Mouse (Mus musculus): ENCODE data around the gene Ehd1. TPM values are rescaled to one million over a fixed set of nuclear protein-coding genes. Genes with fewer than 3 reads are reported as not detected.

Ehd1 gene
- polyA plus RNA-seq, 1 experiment, result 81.0 TPM

DNA sequence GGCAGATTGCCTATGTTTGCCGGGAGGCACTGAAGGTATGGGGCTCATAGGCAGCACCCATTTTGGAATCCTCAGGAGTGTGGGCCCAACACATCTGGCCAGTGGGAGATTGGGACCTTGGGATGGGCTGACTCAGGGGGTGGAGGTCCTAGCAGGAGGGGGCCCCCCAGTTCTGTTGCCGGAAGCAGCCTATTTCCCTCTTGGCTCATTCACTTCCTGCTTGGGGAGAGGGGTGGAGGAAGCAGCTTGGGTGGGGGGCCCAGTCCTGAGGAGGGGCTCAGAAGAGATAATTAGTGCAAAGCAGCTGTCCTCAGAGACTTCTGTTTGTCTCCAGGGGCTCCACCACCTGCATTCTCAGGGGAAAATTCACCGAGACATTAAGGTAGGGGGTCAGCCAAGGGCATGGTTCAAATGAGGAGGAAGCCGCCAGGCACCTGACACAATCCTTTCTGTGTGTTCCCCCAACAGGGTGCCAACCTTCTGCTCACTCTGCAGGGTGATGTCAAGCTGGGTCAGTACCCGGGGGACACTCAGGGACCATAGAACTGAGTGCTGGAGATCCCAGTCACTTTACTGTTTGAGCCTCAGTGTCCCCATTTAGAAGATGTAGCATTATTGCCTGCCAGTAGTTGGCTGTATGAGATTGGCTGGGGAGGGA lies 65.9 kb downstream of the Ehd1 start:
- Histone ChIP-seq H3K27ac (ENCODE audit: insufficient read depth, low read length) (no peak overlapping the region), H3K36me3 (ENCODE audit: control insufficient read depth, insufficient read depth, low read length, poor library complexity, severe bottlenecking) (0 out of 2 replicates have a peak, but pooled peaks cover 11% of the 10 kb centered on the region), H3K27me3 (ENCODE audit: control insufficient read depth, insufficient read depth, low read length, poor library complexity, severe bottlenecking) (no peaks in the 10 kb centered on the region), H3K4me3 (ENCODE audit: low read depth, low read length) (no peak overlapping the region), H3K9ac (ENCODE audit: low read depth, poor library complexity, severe bottlenecking) (no peak overlapping the region), H3K4me1 (ENCODE audit: control insufficient read depth, insufficient read depth, low read length) (peaks cover 5% of the 10 kb centered on the region), H3K9me3 (replicated peaks; ENCODE audit: control insufficient read depth, insufficient read depth, low read length, poor library complexity, severe bottlenecking) (no peaks in the 10 kb centered on the region)
- no peak for TF ChIP-seq POLR2A (IDR thresholded peaks at IDR 0.05; ENCODE audit: insufficient read depth, low read length)
- TF ChIP-seq EP300 (IDR thresholded peaks at IDR 0.05; ENCODE audit: insufficient read depth, low read depth, low read length), result no peak
- TF ChIP-seq CTCF (IDR thresholded peaks at IDR 0.05; ENCODE audit: low read depth, low read length), result no peak

DNA sequence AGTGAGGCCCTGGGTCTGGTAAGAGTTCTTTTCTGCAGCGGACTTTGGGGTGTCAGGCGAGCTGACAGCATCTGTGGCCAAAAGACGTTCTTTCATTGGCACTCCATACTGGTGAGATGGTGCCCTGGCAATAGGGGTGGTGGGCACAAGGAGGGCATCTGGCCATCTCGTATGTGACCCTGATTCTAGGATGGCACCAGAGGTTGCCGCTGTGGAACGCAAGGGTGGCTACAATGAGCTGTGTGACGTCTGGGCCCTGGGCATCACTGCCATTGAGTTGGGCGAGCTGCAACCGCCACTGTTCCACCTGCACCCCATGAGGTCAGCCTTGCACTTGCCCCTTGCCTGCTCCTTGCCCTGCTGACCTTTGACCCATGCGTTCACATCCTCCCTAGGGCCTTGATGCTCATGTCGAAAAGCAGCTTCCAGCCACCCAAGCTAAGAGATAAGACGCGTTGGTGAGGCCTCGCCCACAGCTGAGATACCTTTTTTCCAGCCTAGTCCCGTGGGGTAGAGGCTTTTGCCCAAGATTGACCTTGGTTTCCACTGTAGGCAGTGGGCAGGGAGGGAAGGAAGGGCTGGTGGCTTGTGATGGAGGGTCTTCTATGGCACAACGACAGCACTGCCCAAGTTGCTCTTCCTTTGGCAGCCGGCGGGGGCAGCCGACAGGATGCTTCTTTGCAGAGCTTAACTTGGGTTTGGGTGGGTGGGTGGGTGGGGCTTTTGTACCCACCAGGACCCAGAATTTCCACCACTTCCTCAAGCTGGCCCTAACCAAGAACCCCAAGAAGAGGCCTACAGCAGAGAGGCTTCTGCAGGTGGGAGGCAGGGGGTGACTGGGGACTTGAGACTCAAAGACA lies 66.8 kb downstream of the Ehd1 start:
- Histone ChIP-seq H3K27ac (ENCODE audit: insufficient read depth, low read length) (no peak overlapping the region), H3K9ac (ENCODE audit: low read depth, poor library complexity, severe bottlenecking) (no peak overlapping the region), H3K9me3 (replicated peaks; ENCODE audit: control insufficient read depth, insufficient read depth, low read length, poor library complexity, severe bottlenecking) (no peaks in the 10 kb centered on the region), H3K27me3 (ENCODE audit: control insufficient read depth, insufficient read depth, low read length, poor library complexity, severe bottlenecking) (no peaks in the 10 kb centered on the region), H3K4me1 (ENCODE audit: control insufficient read depth, insufficient read depth, low read length) (peaks cover 5% of the 10 kb centered on the region), H3K4me3 (ENCODE audit: low read depth, low read length) (no peak overlapping the region), H3K36me3 (ENCODE audit: control insufficient read depth, insufficient read depth, low read length, poor library complexity, severe bottlenecking) (0 out of 2 replicates have a peak, but pooled peaks cover 6% of the 10 kb centered on the region)
- TF ChIP-seq POLR2A (IDR thresholded peaks at IDR 0.05; ENCODE audit: insufficient read depth, low read length), result no peak
- no peak for TF ChIP-seq CTCF (IDR thresholded peaks at IDR 0.05; ENCODE audit: low read depth, low read length)
- no peak for TF ChIP-seq EP300 (IDR thresholded peaks at IDR 0.05; ENCODE audit: insufficient read depth, low read depth, low read length)

- H3K36me3 ChIP-seq (ENCODE audit: control insufficient read depth, insufficient read depth, low read length, poor library complexity, severe bottlenecking), result no peaks in the 10 kb centered on the region
- no peak overlapping the region for H3K9ac ChIP-seq (ENCODE audit: low read depth, poor library complexity, severe bottlenecking)
- H3K4me1 ChIP-seq (ENCODE audit: control insufficient read depth, insufficient read depth, low read length), result peaks cover 5% of the 10 kb centered on the region
- TF ChIP-seq CTCF (IDR thresholded peaks at IDR 0.05; ENCODE audit: low read depth, low read length), result no peak
- TF ChIP-seq EP300 (IDR thresholded peaks at IDR 0.05; ENCODE audit: insufficient read depth, low read depth, low read length), result no peak
- TF ChIP-seq POLR2A (IDR thresholded peaks at IDR 0.05; ENCODE audit: insufficient read depth, low read length), result no peak
- H3K27ac ChIP-seq (ENCODE audit: insufficient read depth, low read length), result no peak overlapping the region
- no peak overlapping the region for H3K4me3 ChIP-seq (ENCODE audit: low read depth, low read length)
- no peaks in the 10 kb centered on the region for H3K27me3 ChIP-seq (ENCODE audit: control insufficient read depth, insufficient read depth, low read length, poor library complexity, severe bottlenecking)
- H3K9me3 ChIP-seq (replicated peaks; ENCODE audit: control insufficient read depth, insufficient read depth, low read length, poor library complexity, severe bottlenecking), result no peaks in the 10 kb centered on the region
These were observed 67.5 kb downstream of the Ehd1 start for GRCm38 (mm10) chr19:6343996-6344395.

DNA sequence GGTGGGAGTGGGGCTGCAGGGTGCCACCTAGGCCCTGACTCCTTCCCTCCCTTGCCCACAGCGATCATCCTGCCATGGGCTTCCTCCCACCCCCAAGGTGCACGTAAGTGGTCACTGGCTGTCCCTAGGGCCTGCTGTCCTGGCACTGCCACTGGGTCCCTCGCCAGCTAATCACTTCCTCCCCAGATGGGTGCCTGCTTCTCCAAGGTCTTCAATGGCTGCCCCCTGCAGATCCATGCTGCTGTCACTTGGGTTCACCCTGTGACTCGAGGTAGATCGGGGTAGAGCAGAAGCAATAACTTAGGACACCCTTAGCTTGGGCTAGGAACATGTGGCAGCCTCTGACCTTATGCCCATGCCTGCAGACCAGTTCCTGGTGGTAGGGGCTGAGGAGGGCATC lies 69.5 kb downstream of the Ehd1 start:
- Histone ChIP-seq H3K27me3 (ENCODE audit: control insufficient read depth, insufficient read depth, low read length, poor library complexity, severe bottlenecking) (no peaks in the 10 kb centered on the region), H3K9me3 (replicated peaks; ENCODE audit: control insufficient read depth, insufficient read depth, low read length, poor library complexity, severe bottlenecking) (no peaks in the 10 kb centered on the region), H3K4me1 (ENCODE audit: control insufficient read depth, insufficient read depth, low read length) (no peaks in the 10 kb centered on the region), H3K9ac (ENCODE audit: low read depth, poor library complexity, severe bottlenecking) (no peak overlapping the region), H3K36me3 (ENCODE audit: control insufficient read depth, insufficient read depth, low read length, poor library complexity, severe bottlenecking) (no peaks in the 10 kb centered on the region), H3K4me3 (ENCODE audit: low read depth, low read length) (no peak overlapping the region), H3K27ac (ENCODE audit: insufficient read depth, low read length) (no peak overlapping the region)
- TF ChIP-seq POLR2A (IDR thresholded peaks at IDR 0.05; ENCODE audit: insufficient read depth, low read length) (no peak), CTCF (IDR thresholded peaks at IDR 0.05; ENCODE audit: low read depth, low read length) (no peak), EP300 (IDR thresholded peaks at IDR 0.05; ENCODE audit: insufficient read depth, low read depth, low read length) (no peak)

- TF ChIP-seq EP300 (IDR thresholded peaks at IDR 0.05; ENCODE audit: insufficient read depth, low read depth, low read length) (no peak), CTCF (IDR thresholded peaks at IDR 0.05; ENCODE audit: low read depth, low read length) (no peak), POLR2A (IDR thresholded peaks at IDR 0.05; ENCODE audit: insufficient read depth, low read length) (no peak)
- H3K36me3 ChIP-seq (ENCODE audit: control insufficient read depth, insufficient read depth, low read length, poor library complexity, severe bottlenecking), result no peaks in the 10 kb centered on the region
- H3K4me1 ChIP-seq (ENCODE audit: control insufficient read depth, insufficient read depth, low read length), result no peaks in the 10 kb centered on the region
- no peak overlapping the region for H3K4me3 ChIP-seq (ENCODE audit: low read depth, low read length)
- no peak overlapping the region for H3K27ac ChIP-seq (ENCODE audit: insufficient read depth, low read length)
- no peaks in the 10 kb centered on the region for H3K27me3 ChIP-seq (ENCODE audit: control insufficient read depth, insufficient read depth, low read length, poor library complexity, severe bottlenecking)
- no peak overlapping the region for H3K9ac ChIP-seq (ENCODE audit: low read depth, poor library complexity, severe bottlenecking)
- no peaks in the 10 kb centered on the region for H3K9me3 ChIP-seq (replicated peaks; ENCODE audit: control insufficient read depth, insufficient read depth, low read length, poor library complexity, severe bottlenecking)
These were observed 70.1 kb downstream of the Ehd1 start for GRCm38 (mm10) chr19:6346661-6347060.

DNA sequence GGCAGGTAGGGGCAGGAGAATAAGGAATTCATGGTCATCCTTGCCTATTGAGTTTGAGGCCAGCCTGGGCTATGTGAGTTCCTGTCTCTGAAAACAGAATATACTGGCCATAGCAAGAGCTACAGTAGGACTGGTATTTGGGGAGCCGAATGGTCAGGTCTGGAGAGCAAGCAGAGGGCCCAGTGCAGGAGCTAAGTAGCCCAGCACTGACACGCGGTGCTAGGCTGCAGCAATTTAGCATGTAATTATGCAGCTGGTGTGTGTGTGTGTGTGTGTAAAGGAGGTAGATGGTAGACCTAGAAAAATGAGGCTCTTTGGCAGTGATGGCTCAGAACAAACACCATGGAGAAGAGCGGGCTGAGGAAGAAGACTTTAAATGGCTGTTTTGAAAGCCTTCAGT lies 71.1 kb downstream of the Ehd1 start:
- Histone ChIP-seq H3K4me3 (ENCODE audit: low read depth, low read length) (no peak overlapping the region), H3K9ac (ENCODE audit: low read depth, poor library complexity, severe bottlenecking) (no peak overlapping the region), H3K36me3 (ENCODE audit: control insufficient read depth, insufficient read depth, low read length, poor library complexity, severe bottlenecking) (no peaks in the 10 kb centered on the region), H3K27ac (ENCODE audit: insufficient read depth, low read length) (no peak overlapping the region), H3K27me3 (ENCODE audit: control insufficient read depth, insufficient read depth, low read length, poor library complexity, severe bottlenecking) (no peaks in the 10 kb centered on the region), H3K9me3 (replicated peaks; ENCODE audit: control insufficient read depth, insufficient read depth, low read length, poor library complexity, severe bottlenecking) (no peaks in the 10 kb centered on the region), H3K4me1 (ENCODE audit: control insufficient read depth, insufficient read depth, low read length) (no peaks in the 10 kb centered on the region)
- TF ChIP-seq POLR2A (IDR thresholded peaks at IDR 0.05; ENCODE audit: insufficient read depth, low read length) (no peak), CTCF (IDR thresholded peaks at IDR 0.05; ENCODE audit: low read depth, low read length) (no peak), EP300 (IDR thresholded peaks at IDR 0.05; ENCODE audit: insufficient read depth, low read depth, low read length) (no peak)
